Mouse (Mus musculus) thymus, postnatal 4 days (tissue): ENCODE results near the gene Gm49425.
"Not testable (repeated sequence)": the region's sequence is repeated elsewhere in the genome, so short reads cannot be mapped to it uniquely, and the experiment has no call there.

ENCODE experiments used
- DNase-seq: peaks from one replicate; pipeline ENCODE4 v3.0.0; 2021

The Gm49425 gene

DNA sequence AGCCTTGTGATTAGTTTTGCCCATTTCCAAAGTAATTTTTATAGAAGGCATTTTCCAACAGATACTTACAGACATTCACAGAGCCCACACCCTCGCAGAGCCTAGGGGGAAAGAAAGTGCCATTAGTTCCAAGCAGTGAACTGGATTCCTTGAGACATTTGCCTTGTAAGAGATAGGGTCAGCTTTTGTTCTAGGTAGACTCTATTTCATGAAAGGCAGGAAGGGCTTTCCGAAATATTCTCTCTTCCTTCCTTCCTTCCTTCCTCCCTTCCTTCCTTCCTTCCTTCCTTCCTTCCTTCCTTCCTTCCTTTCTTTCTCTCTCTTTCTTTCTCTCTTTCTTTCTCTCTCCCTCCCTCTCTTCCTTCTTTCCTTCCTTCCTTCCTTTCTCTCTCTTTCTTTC, at the start of gene Gm49425:
Gene Gm49425 (minus strand): TSS at position 101 of the 400 bp plus-strand sequence.
- DNase-seq, result not testable (repeated sequence)

DNA sequence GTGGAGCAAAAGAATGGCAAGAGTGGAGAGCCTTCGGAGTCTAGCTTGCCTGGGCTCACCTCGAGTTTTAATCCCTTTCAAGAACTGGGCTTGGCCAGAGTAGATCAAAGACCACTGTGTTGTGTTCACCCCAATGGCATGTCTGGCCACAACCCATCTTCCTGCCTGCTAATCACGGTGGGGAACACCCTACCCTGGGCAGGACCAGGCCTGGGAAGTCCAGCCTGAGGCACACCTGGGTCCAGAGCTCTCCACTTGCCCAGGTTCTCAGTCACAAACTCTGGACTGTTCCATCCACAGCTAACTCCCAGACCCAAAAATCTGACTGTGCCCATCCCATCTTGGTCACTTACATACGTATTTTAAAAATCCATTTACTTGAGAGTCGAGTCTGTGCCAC, 45.8 kb upstream of the Gm49425 start, which contains the start of gene Krt90:
Gene Krt90 (minus strand): TSS at position 101 of the 400 bp plus-strand sequence.
- DNase-seq, result no peak

DNA sequence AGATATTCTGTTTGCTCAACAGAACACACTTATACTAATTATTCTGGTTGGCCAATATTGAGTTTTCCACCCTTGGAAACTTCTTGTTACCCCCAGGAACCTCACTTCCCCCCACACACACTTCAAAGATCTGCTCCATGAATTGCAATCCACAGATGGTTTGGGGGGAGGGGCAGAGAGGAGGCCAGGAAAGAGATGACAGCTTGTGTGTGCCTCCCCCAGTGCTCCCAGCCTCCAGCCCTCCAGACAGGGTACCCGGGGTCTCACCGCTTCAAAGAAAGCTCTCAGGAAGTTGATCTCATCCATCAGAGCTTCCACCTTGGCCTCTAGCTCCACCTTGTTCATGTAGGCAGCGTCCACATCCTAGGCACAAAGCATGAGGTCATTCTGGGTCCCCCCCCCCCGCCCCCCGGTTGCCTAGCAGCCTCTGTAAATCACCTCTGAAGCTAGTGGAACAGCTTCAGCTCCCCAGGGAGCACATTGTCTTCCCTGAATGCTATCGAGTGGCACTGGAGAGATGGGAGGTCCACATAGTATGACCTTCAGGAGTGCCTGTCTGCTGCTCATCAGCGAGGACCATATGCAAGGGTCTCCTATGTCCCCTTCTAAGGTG, 41.1 kb upstream of the Gm49425 start:
- DNase-seq, result no peak

DNA sequence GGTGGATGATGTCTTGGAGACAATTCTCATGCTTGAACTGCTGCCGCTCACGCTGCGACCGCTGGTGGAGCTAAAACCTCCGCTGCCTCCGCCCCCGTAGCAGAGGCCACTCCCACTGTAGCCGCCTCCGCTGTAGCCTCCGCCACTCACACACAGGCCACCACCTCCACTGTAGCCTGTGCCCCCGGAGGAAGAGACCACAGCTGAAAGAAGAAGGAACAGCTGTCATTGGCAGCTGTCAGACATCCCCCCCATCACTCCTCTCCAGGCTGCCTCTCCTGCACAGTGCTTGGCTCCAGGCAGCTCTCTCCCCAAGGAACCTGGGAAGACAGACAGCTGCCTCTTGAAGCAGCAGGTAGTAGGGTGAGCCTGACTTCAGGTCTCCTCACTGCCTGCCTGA, 36.1 kb upstream of the Gm49425 start:
- DNase-seq, result peak; percentile 81

DNA sequence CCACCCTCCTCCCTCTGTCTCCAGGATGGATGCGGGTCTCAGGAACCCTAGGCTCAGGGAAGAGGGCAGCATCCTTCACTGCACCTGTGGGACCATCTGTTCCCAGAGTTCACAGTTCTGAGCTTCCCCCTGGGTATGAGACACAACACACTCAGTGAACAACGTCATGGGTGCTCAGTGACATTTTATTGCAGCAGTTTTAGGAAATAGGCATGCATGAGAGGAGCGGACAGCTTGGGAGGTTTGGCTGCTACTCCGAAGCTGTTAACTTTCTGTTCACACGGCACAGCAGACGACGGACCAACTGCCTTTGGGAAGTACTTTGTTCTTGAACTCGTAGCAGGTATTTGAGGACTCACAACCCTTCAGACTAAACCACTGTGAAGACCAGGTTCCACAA, 35.1 kb upstream of the Gm49425 start:
- DNase-seq, result no peak

DNA sequence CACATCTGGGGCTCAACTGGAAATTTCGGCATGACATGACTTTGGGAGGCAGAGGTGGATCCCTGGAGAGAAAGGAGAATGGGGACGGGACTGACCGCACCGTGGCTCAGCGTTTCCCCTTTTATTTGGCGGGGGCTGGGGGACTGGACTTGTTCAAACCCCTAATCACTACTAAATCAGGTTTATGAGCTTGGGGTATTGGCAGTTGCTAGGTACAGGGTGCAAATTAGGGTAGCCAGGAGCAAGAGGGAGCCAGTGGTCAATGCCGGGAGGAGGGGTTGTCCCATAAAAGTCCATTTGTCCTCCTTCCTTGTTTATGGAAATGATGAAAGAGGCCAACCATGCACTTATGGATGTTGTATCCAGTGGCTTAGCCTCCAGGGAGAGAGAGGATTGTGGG, 33.5 kb upstream of the Gm49425 start, which contains the start of gene Krt82:
Gene Krt82 (minus strand): TSS at position 101 of the 400 bp plus-strand sequence.
- DNase-seq, result no peak

DNA sequence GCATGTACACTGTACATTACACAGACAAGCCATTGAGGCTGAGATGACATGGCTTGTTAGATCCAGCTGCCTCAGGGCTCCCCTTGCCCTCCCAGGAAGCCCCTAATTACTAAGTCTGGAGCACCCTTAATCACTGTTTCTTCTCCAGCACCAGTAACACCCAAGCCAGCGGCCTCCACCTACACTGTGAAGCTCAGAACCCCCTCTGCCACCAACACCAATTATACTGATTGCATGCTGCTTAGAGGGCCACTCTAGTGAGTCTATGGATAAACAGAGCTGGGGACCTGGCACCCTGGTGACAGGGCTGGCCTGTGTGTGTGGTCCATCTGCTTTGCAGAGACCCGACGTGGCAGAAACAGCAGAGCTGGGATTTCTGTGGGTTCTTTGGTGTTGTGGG, 27.4 kb upstream of the Gm49425 start:
- DNase-seq, result no peak

DNA sequence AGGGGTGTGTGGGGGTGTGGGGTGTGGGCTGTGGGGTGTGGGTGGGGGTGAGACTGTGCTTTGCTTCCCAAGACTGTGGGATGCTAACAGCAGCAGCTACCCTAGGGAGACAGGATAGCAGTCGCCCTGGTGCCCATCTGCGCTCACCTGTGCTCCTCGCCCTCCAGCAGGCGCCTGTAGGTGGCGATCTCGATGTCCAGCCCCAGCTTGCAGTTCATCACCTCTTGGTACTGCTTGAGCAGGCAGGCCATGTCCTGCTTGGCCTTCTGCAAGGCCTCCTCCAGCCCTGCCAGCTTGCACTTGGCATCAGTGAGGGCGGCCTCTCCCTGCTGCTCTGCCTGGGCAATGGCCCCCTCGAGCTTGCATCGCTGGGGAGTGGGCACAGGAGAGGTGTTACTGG, 25.5 kb upstream of the Gm49425 start:
- DNase-seq, result peak; percentile 36

DNA sequence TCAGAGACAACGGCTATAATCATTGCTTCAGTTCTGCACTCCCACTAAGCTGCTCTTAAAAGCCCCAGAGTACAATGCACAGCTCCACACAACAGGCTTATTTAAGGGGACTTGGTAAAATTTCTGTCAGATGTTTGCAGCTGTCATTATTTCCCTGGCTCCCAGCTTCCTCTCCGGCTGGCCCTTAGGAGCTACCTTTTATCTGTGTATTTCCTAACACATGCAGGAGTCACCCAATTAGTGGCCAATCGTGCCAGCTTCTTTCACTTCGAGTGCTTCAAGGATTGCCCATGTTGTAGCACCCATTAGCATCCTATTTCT, 21.5 kb upstream of the Gm49425 start:
- DNase-seq, result no peak

DNA sequence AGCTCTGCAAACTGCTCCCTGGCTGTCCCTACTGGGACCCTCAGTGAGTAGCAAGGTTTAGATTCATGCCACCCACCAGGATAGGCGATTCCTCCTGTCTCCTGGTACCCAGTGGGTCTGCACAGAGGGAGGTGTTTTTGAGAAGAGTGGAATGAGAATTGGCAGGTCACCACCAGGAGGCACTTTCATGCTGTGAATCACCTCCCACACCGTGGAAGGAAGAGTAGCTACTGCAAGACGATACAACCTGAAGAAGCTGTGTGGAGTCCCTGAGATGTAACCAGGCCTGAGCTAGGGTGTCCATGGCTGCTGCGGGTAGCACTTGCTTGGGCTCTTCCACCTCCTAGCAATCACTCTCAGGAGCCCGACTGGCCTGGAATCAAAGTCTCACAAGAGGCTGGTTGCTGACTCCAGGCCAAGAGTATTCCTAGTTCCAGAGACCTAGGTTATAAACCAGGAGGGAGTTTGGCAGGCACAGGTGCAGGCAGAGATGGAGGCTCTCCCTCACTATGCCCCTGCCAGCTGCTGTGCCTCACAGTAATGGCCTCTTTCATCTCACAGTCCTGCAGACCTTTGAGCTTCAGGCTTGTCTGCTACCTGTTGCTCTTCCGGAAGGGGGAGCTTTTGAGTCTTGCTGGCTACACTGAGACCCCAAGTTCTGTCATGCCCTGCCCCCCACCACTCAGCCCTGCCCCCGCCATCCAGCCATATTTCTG, 21.0 kb upstream of the Gm49425 start:
- DNase-seq, result peak; percentile 17

DNA sequence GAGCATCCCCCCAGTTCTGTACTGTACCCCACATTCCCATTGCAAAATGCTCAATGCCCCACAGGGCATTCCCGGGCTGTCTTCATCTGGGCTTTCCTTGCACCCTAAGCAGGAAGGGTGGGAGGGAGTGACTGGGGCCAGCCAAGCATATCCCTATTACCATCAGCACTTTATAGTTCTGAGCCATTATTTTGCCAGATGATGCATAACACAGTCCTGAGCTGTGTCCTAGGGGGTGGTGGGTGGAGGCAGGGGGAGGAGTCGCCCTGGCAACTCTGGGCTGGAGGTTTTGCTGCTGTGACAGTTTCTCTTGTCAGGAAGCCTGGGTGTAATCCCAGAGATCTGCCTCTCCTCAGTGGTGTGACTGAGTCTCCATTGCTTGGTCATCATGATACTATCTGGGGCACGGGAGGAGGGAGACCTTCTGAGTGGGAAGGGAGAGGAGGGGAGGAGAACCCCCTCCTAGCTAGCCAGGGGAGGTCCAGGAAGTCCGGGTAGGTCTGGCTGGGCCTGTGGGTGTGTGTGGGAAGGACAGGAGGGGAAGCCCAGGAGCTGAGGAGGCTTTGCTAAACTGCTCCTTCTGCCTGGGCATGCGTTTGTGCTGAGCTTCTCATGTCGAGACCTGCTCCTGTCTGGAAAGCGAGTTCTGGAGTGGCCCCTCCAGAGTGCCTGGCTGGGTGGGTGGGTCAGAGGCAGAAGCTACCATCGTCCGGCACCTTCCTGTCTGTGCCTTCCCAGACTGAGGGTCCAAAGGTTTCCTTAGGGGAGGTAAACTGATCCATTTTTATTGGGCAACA, 19.2 kb upstream of the Gm49425 start:
- DNase-seq, result no peak

DNA sequence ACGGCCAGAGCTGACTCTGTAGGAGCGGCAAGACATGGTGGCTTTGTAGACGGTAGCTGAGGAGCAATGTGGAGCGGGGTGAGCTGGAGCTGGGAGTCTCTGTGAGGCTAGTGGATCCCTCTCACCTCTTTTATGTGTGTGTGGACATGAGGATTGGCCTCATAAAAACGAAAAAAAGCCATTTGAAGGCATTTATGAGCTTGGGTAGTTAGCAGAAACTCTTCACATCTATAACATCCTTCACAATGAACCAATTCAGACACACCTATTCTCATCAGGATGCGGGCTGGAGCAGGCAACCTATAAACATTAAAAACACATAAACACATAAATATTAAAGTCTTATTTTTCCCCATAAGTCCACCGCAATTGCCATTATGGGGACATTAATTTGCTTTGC, 15.7 kb upstream of the Gm49425 start, which contains the start of gene Krt84:
Gene Krt84 (minus strand): TSS at position 101 of the 400 bp plus-strand sequence.
- no peak for DNase-seq

DNA sequence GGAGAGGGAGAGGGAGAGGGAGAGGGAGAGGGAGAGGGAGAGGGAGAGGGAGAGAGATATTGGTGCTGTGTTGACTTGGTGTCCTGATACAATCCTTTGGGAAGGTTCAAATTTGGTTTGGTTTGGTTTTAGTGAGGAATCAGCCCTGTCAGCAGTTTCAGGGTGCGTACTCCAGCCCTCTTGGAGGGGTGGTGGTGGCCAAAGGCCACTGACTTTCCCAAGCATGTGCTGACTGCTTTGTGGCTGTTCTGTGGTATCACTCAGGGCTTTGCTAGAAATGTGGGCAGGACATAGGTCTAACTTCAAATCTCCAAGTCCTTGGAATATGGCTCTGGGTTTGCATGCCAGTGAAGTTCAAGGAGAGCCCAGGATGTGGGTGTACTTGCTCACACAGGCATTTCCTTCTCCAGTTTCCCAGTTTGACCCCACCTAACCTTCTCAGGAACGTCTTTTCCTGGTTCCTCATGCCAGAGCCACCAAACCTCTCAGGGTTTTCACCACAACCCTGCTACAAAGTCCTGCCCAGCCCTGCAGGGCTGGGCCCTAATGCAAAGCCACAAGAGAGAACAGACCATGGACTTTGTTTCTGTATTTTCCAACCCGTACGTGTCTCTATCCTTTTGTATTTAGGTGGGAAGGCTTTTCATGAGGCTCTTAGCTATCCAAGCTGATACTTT, 5.6 kb upstream of the Gm49425 start:
- no peak for DNase-seq

DNA sequence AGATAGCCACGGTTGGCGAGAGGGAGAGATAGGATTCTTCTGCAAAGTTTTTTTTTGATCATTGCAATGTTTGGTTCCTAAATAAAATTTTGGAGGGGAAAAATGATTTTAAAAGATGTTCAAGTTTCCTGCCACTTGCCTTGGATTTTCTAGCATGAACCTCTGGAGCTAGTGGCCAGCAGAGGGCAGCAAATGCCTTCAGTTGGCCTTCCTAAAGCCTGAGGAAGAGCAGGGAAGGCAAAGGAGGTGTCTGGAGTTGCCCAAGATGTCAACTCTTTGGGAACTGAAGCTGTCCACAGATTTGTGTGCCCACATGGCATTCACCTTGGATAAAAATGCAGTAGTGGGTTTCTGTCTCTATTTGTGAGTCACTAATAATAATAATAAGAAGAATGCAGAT, 2.7 kb upstream of the Gm49425 start:
- peak; percentile 77 for DNase-seq

DNA sequence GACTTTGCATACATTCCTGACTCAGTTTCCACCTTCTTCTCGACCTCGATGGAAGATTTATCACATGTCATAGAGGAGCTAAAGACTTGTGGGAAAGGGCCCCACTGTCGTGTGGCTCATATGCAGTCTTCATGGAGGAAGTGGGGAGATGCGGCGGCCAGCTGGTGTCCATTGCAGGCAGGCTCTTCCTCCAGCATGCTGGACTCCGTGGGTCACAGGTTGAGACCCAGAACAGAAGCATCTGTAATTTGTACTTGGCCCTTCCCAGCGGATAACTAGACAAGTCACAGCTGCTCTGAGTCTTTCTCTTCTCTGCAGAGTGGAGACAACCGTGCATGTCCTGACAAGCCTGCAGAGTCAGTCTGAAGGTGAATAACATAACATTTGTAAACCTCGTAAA, 8.8 kb downstream of the Gm49425 start:
- DNase-seq, result no peak

DNA sequence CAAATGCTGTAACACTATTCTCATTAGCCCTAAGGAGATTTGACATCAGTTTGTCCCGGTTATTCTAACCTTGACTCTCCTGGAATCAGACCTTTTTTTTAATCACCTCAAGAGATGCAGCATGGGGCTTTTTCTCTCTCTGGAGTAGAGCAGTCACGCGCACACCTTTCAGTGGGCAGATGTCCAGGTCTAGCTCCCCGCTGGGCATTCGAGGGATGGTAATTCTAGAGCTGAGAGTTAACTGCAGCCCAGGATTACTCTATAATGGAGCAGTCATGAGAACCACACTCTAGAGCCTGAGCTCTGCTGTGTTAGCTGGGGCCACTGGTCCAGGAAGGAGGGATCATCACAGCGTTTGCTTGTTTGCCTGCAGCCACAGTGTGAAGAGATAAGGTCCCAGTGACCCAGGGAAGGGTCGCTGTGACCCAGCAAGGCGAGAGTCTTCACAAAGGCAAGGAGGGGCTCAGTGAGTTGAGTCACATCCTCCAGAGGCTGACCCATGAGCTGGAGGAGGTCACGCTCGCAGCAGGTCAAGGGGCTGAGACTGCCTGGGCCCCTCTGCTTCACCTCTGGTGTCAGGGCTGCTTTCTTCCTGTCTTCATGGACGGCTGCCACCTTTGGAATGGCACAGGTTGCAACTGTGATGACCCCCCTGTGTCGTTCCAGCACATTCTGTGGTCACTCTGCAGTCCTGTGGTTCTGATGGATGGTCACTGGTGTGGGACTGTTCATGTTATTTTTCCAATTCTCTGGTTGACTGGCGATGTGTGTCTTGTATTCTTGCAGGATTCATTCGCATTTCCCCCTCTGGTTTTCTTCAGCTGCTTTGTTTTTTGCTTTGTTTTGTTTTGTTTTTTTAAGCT, 9.9 kb downstream of the Gm49425 start:
- no peak for DNase-seq

DNA sequence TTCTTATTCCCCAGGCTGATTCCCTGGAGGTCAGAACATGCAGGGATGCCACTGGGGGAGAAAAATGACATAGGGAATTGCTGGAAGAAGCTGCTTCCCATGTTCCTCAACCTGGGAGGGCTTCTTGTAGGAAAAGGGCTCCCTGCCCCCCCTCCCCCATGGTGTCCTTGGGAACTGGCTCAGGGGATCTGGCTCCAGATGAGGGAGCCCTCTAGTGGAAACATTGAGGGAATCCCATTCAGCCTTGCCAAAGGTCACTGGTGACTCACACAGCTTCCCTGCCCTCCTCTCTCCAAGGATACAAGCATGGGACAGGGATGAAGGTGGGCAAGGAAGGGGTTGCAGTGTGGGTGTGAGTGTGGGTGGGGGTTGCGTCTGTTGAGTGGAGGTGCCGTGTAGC, 19.9 kb downstream of the Gm49425 start:
- DNase-seq, result no peak

DNA sequence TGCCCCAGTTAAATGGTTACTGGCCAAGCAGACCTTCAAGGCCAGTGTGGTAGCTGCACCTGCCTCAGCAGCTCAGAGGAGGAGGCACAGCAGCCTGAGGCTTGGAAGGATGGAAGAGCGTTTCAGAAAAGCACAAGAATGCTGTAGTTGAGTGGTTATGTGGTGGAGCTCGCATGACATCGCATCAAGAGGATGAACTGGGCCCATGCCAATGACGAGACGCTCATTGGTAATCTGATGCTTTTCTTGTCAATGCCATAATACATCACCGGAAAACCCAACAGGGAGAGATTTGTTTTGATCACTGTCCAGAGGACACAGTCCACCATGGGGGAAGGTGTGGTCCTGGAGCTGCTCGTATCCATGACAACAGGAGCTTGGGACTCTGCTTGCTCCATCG, 21.8 kb downstream of the Gm49425 start:
- no peak for DNase-seq

DNA sequence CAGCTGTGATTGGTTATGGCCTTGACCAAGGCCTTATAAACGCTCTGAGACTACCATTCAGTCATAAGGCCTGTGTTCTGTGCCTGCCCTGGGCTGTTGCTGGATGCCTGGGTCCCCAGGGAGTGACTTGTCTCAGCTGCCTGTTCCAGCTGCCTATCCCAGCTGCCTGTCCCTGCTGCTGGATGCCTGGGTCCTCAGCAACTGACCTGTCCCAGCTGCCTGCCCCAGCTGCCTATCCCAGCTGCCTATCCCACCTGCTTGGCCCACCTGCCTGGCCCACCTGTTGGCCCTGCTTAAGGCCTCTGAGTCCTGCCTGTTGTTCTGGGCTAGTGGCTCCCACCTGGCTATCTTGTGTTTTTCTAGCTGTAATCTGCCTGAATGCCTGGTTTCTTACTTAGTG, 22.9 kb downstream of the Gm49425 start:
- no peak for DNase-seq

DNA sequence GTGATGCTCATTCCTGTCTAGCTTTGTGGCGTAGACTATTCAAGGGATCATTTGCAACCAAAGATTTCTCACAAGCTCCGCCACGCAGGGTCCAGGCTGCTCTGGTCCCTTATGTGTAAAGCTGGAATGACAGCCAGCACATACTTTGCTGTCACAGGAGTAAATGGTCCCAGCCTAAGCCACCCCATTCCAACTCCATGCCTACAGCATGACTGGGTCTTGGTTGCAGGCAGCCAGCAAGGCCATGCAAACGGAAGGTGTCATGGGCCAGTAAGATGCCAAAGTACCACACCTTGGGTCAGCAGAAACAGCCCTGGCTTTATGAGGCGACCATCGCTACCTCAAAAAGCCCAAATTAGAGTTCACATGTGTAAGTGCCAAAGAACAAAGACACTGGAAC, 23.3 kb downstream of the Gm49425 start:
- DNase-seq, result no peak

DNA sequence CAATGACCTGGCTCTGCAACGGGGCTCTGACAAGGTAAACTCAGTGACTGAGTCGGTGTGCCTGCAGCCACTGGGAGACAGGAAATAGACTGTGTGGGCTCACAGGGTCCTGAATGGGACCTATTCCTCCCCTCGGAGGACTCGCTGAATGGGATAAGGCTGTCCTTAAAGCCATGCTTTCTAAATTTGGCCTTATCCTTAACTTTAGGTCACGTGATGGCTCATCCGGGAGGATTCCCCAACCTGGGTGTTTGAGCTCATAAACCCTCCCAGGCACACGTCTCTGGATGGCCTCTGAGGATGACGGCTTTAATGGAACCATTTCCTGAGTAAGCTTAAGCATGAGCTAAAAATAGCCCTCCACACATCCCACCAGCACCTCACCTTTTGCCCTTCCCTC, 24.3 kb downstream of the Gm49425 start:
- DNase-seq, result no peak

DNA sequence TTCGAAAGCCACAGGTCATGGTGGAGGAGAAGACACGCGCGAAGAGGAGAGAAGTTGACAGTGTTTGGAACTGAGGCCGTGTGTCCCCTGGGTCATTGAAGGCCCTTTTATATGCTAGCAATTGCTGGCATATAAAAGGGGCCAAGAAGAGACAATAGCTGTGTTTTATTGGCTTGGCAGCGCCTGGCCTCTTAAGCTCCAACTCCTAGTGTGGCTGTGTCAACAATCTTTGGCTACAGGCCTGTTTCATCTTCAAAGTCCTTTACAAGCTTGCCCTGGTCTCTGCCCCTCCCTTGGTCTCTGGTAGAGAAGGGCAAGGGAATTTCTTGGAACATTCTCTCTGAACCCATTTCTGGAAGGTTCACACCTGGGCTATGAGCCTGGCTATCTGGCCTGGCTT, 25.6 kb downstream of the Gm49425 start, which contains the start of gene Krt83:
Gene Krt83 (minus strand): TSS at position 82 of the 400 bp plus-strand sequence.
- no peak for DNase-seq
